Mouse (Mus musculus) left cerebral cortex, adult 2 months (tissue): ENCODE measurements around the gene Pcbp2. TPM values are rescaled to one million over a fixed set of nuclear protein-coding genes. Genes with fewer than 3 reads are reported as not detected.

Experiments used
- DNase-seq, 2 experiments: peaks; one replicate each; pipeline ENCODE4 v3.0.0; 2021 to 2022; ENCODE audit warnings: low spot score in 2 of 2, mixed read lengths in 1 of 2; ENCODE audit errors: extremely low spot score in 1 of 2
- H3K27ac ChIP-seq: fragments of 200-600 bp; 2 replicates; pipeline ENCODE4 v1.8.1; 2022
- H3K4me3 ChIP-seq: fragments of 200-600 bp; 2 replicates; pipeline ENCODE4 v1.8.1; 2022
- CTCF ChIP-seq: fragments of 200-600 bp; IDR thresholded peaks from 2 replicates; pipeline ENCODE4 v1.8.1; 2022; ENCODE audit warnings: antibody characterized with exemption, mild to moderate bottlenecking, moderate library complexity
- intact Hi-C: fragments of 180-260 bp; cut with DNase I; formaldehyde crosslinking; loops from one replicate; pipeline ENCODE4 v1.15.1; 2025
- total RNA-seq, 2 experiments: library from RNA; stranded (reverse); gene quantifications; 2 replicates each; pipeline ENCODE4 v1.2.3; 2021

Gene Pcbp2
- total RNA-seq, 2 experiments from 2014 or later: 497 to 500 TPM

- no peak overlapping the region for H3K4me3 ChIP-seq
- intact Hi-C loops: no loop called here
- no peak for DNase-seq
- no peak overlapping the region for H3K27ac ChIP-seq
- no peak for TF ChIP-seq CTCF
These were observed 63.6 kb downstream of the Pcbp2 start for GRCm38 (mm10) chr15:102533926-102534325.

DNA sequence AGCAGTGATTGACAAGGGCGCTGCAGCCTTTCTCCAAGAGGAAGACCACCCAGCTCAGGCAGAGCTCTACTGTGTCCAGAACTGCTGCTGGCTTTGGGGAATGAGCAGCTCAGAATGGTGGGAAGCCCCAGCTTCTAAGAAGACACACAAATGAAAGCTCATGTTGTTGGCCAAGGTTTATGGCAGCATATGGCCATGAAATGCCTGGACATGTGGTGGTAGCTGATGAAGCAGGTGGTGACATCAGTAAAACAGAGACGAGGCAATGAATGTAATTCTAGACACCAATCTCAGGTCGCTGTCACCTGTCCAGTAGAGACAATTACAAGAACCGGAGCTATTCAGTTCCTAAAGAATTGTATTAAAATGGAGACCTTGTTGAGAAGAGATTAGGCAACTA lies 74.5 kb downstream of the Pcbp2 start:
- intact Hi-C loops: no loop called here
- no peak for DNase-seq
- H3K27ac ChIP-seq: no peak overlapping the region
- no peak for TF ChIP-seq CTCF
- H3K4me3 ChIP-seq: no peak overlapping the region

DNA sequence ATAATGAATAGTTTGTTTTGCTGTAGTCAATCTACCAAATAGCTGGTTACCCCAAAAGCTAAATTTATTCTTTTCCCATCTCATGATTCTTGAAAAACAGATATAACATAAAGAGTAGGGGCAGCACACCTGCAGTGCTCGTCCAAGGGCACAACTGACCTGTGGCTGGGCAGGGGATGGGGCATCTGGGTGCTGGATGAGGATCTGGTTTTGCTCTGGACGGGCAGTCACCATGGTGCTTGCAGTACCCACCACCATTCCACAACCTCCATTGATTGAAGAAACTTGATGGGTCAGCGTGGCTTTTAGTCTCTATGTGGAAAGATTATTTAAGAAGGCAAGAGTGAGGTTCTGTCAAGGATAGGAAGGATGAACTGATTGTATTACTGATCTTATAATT lies 75.9 kb downstream of the Pcbp2 start:
- no peak for TF ChIP-seq CTCF
- no peak overlapping the region for H3K4me3 ChIP-seq
- DNase-seq: no peak
- H3K27ac ChIP-seq: peak overlapping the region; percentile 88; the same call in 1 of the 2 replicates
- intact Hi-C loops: loop anchor here (1.0 to 2.0 kb wide), 2 partner anchors 28 to 125 kb away; partner anchors contain the start of gene Tarbp2

- Histone ChIP-seq H3K4me3 (no peak overlapping the region), H3K27ac (peak overlapping the region; percentile 88)
- peak; percentile 73 to 83 for DNase-seq
- intact Hi-C loops: loop anchor here (1.0 to 2.0 kb wide), 2 partner anchors 29 to 124 kb away; partner anchors contain the start of gene Tarbp2
- TF ChIP-seq CTCF: no peak
These were observed 76.5 kb downstream of the Pcbp2 start for GRCm38 (mm10) chr15:102546677-102547427.

GRCm38 (mm10) chr15:102547478-102547877 lies 77.1 kb downstream of the Pcbp2 start:
- no peak for TF ChIP-seq CTCF
- intact Hi-C loops: loop anchor here (2.0 kb wide), 1 partner anchor 123 kb away; no protein-coding TSS in a partner anchor
- Histone ChIP-seq H3K27ac (peak overlapping the region; percentile 88), H3K4me3 (no peak overlapping the region)
- DNase-seq: no peak

Other genes starting within 250 kb of the Pcbp2 start
- 1 to 10 TPM in 1 of 2 experiments, under 1 TPM in 1; 0.86 to 1.3 TPM for gene Itgb7, start 238.6 kb upstream of the Pcbp2 start, total RNA-seq
- gene Rarg, start 213.0 kb upstream of the Pcbp2 start, total RNA-seq: 10 to 100 TPM; 13.8 to 17.1 TPM
- not detected for gene Gm9918, start 200.0 kb upstream of the Pcbp2 start, total RNA-seq
- gene Mfsd5, start 191.1 kb upstream of the Pcbp2 start, total RNA-seq: 10 to 100 TPM; 40.6 to 42.8 TPM
- gene Espl1, start 174.3 kb upstream of the Pcbp2 start, total RNA-seq: 1 to 10 TPM; 1.1 to 1.5 TPM
- gene Pfdn5, start 144.4 kb upstream of the Pcbp2 start, total RNA-seq: 100 to 1,000 TPM; 408 to 428 TPM
- gene Myg1, start 138.8 kb upstream of the Pcbp2 start, total RNA-seq: 10 to 100 TPM; 65.1 to 67.9 TPM
- 10 to 100 TPM; 14.3 to 18.9 TPM for gene Aaas, start 119.8 kb upstream of the Pcbp2 start, total RNA-seq
- gene Sp7, start 103.4 kb upstream of the Pcbp2 start, total RNA-seq: under 1 TPM; 0.27 to 0.61 TPM
- 10 to 100 TPM; 26.8 to 27.2 TPM for gene Sp1, start 64.4 kb upstream of the Pcbp2 start, total RNA-seq
- gene Amhr2, start 25.2 kb upstream of the Pcbp2 start, total RNA-seq: 1 to 10 TPM in 1 of 2 experiments, under 1 TPM in 1; 0.98 to 3.2 TPM
- gene Prr13, start 11.5 kb upstream of the Pcbp2 start, total RNA-seq: 10 to 100 TPM; 46.1 to 47.6 TPM
- gene Gm10337, start 33.2 kb downstream of the Pcbp2 start, total RNA-seq: not detected
- gene Map3k12, start 46.5 kb downstream of the Pcbp2 start, total RNA-seq: 10 to 100 TPM; 96.5 to 96.8 TPM
- gene Tarbp2, start 47.7 kb downstream of the Pcbp2 start, total RNA-seq: 10 to 100 TPM; 32.4 to 36.2 TPM
- 1 to 10 TPM; 2.4 to 2.6 TPM for gene Npff, start 54.4 kb downstream of the Pcbp2 start, total RNA-seq
- 1 to 10 TPM in 1 of 2 experiments, not detected in 1; 2.1 TPM for gene Gm28047, start 154.5 kb downstream of the Pcbp2 start, total RNA-seq
- gene Atf7, start 154.9 kb downstream of the Pcbp2 start, total RNA-seq: 10 to 100 TPM; 35.3 to 39.2 TPM
- 10 to 100 TPM; 11.1 to 14.8 TPM for gene Atp5g2, start 201.8 kb downstream of the Pcbp2 start, total RNA-seq